Mouse (Mus musculus) granulocyte monocyte progenitor cell, adult 5-6 weeks (primary cell): ENCODE results near the gene Hoxa5. TPM values are rescaled to one million over a fixed set of nuclear protein-coding genes. Genes with fewer than 3 reads are reported as not detected.

Source experiments
- ATAC-seq: replicated peaks from 2 replicates; pipeline ENCODE4 v1.8.0; 2016; ENCODE audit warnings: mild to moderate bottlenecking, moderate TSS enrichment, inconsistent platforms; ENCODE audit not compliant: poor library complexity, severe bottlenecking
- total RNA-seq, 2 experiments: library from RNA; stranded (forward) in 1 of 2; stranded (reverse) in 1 of 2; fragments of 200-712, 200-1000 nt in 1 of 2; fragments of >200 nt in 1 of 2; fragmentation: Nextera tagmentation in 1 of 2; gene quantifications; 2 replicates each; pipeline ENCODE4 v1.2.3; 2014 to 2017

Gene Hoxa5
- total RNA-seq, 2 experiments from 2014 or later: 0.36 to 2.3 TPM

GRCm38 (mm10) chr6:52180726-52181125, 23.7 kb downstream of the Hoxa5 start:
- ATAC-seq: no peak

- ATAC-seq: no peak
Measured at GRCm38 (mm10) chr6:52180213-52180710, 24.1 kb downstream of the Hoxa5 start.

- no peak for ATAC-seq
Measured at GRCm38 (mm10) chr6:52179690-52180089, 24.7 kb downstream of the Hoxa5 start.

GRCm38 (mm10) chr6:52178918-52179665, 25.3 kb downstream of the Hoxa5 start:
- ATAC-seq: no peak

GRCm38 (mm10) chr6:52177806-52178205, 26.6 kb downstream of the Hoxa5 start:
- no peak for ATAC-seq

GRCm38 (mm10) chr6:52177061-52177735, 27.2 kb downstream of the Hoxa5 start, which contains the start of gene 5730596B20Rik:
5730596B20Rik (plus strand) TSS chr6:52177498.
- ATAC-seq: no peak

- no peak for ATAC-seq
Measured at GRCm38 (mm10) chr6:52176391-52176790, 28.0 kb downstream of the Hoxa5 start.

GRCm38 (mm10) chr6:52175864-52176263, 28.5 kb downstream of the Hoxa5 start:
- ATAC-seq: no peak

- ATAC-seq: no peak
Measured at GRCm38 (mm10) chr6:52174968-52175751, 29.2 kb downstream of the Hoxa5 start.

- ATAC-seq: no peak
Measured at GRCm38 (mm10) chr6:52173648-52174047, 30.7 kb downstream of the Hoxa5 start.

- no peak for ATAC-seq
Measured at GRCm38 (mm10) chr6:52172501-52172900, 31.9 kb downstream of the Hoxa5 start.

- no peak for ATAC-seq
Measured at GRCm38 (mm10) chr6:52171938-52172337, 32.4 kb downstream of the Hoxa5 start.

GRCm38 (mm10) chr6:52171331-52171730, 33.1 kb downstream of the Hoxa5 start:
- no peak for ATAC-seq

GRCm38 (mm10) chr6:52170898-52171223, 33.5 kb downstream of the Hoxa5 start:
- no peak for ATAC-seq

GRCm38 (mm10) chr6:52170166-52170897, 34.1 kb downstream of the Hoxa5 start:
- no peak for ATAC-seq

- ATAC-seq: no peak
Measured at GRCm38 (mm10) chr6:52169499-52170165, 34.8 kb downstream of the Hoxa5 start.

GRCm38 (mm10) chr6:52168191-52169055, 36.0 kb downstream of the Hoxa5 start:
- ATAC-seq: no peak

GRCm38 (mm10) chr6:52167736-52168161, 36.6 kb downstream of the Hoxa5 start:
- no peak for ATAC-seq

GRCm38 (mm10) chr6:52167176-52167575, 37.2 kb downstream of the Hoxa5 start:
- no peak for ATAC-seq
